Mouse (Mus musculus): ENCODE measurements around the gene Klk1b22. TPM values are rescaled to one million over a fixed set of nuclear protein-coding genes. Genes with fewer than 3 reads are reported as not detected.
"Not testable (repeated sequence)": the region's sequence is repeated elsewhere in the genome, so short reads cannot be mapped to it uniquely, and the experiment has no call there.

The Klk1b22 gene
- polyA plus RNA-seq (2012; rRNA removed) (not detected in 2 replicates), polyA plus RNA-seq (2014; fragmentation: Nextera tagmentation; extraction: Ambion mirVana) (not detected in 2 replicates)

DNA sequence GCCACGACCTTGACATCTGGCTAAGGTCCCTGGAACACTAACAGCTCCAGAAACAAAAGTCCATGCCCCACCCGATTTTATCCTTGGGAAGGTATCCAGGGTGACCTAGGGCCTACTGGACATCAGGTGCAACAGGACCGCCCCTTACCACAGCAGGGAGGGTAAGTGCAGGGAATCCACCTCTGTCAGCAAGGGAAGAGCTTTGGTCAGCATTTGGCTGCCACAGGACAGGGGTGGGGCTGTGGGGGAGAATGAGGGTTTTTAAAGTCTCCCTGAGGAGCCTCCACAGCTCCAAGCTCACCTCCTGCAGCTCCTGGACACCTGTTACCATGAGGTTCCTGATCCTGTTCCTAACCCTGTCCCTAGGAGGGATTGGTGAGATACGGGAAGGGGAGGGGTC is at the start of gene Klk1b22:
Gene Klk1b22, plus strand, starts transcription at position 301 of the 400 bp plus-strand sequence.
- no peak for TF ChIP-seq CTCF (IDR thresholded peaks at IDR 0.05; ENCODE audit: low read depth)
- TF ChIP-seq EP300 (IDR thresholded peaks at IDR 0.05; ENCODE audit: low read depth): no peak
- Histone ChIP-seq H3K4me1 (replicated peaks; ENCODE audit: control insufficient read depth in 2 of 2, insufficient read depth in 2 of 2, low read length in 1 of 2) (no peaks in the 10 kb centered on the region), H3K4me3 (ENCODE audit: insufficient read depth in 1 of 2, low read depth in 2 of 2, low read length in 2 of 2) (no peak within 1 kb of the TSS), H3K9me3 (ENCODE audit: control insufficient read depth, low read length) (no peaks in the 10 kb centered on the region), H3K36me3 (replicated peaks; ENCODE audit: control insufficient read depth, insufficient read depth, low read depth) (no peaks in the 10 kb centered on the region), H3K4me2 (ENCODE audit: low read depth) (no peak within 1 kb of the TSS), H3K9ac (replicated peaks) (no peak within 1 kb of the TSS), H3K27me3 (ENCODE audit: control insufficient read depth, insufficient read depth, low read length) (no peaks in the 10 kb centered on the region), H3K27ac (no peak within 1 kb of the TSS)
- 35% methylated on average over 4 of the region's 4 CpGs for WGBS (ENCODE audit: insufficient replicate concordance)
- DNase-seq (ENCODE audit: low read depth in 3 of 3, low spot score in 3 of 3): no peak
- ATAC-seq (ENCODE audit: insufficient read depth): no peak

DNA sequence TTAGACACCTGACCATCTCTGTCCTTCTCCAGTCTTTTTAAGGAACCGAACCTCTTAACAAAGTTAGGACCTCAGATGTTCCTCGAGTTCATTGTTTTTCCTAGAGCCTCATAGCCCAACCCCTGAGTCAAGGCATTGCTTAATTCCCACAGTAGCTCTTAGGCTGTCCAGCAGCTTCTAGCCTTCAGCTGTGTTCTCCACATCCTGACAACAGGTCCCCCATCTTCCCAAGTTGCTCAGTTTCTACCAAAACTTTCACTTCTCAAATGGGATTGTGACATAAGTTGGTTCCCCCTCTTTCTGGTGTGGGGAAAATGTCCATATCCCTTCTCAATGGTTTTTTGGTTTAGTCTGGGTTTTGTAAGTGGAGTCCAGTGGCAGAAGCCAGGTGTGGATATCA is 40.4 kb upstream of the Klk1b22 start:
- DNase-seq (ENCODE audit: low read depth in 3 of 3, low spot score in 3 of 3): no peak
- Histone ChIP-seq H3K9me3 (ENCODE audit: control insufficient read depth, low read length) (no peaks in the 10 kb centered on the region), H3K27me3 (ENCODE audit: control insufficient read depth, insufficient read depth, low read length) (no peaks in the 10 kb centered on the region), H3K4me1 (replicated peaks; ENCODE audit: control insufficient read depth in 2 of 2, insufficient read depth in 2 of 2, low read length in 1 of 2) (no peaks in the 10 kb centered on the region), H3K36me3 (replicated peaks; ENCODE audit: control insufficient read depth, insufficient read depth, low read depth) (no peaks in the 10 kb centered on the region), H3K27ac (no peak overlapping the region), H3K4me3 (ENCODE audit: insufficient read depth in 1 of 2, low read depth in 2 of 2, low read length in 2 of 2) (no peak overlapping the region), H3K4me2 (ENCODE audit: low read depth) (no peak overlapping the region), H3K9ac (replicated peaks) (no peak overlapping the region)
- WGBS (ENCODE audit: insufficient replicate concordance): 32% methylated on average over 2 of the region's 2 CpGs
- no peak for ATAC-seq (ENCODE audit: insufficient read depth)
- TF ChIP-seq CTCF (IDR thresholded peaks at IDR 0.05; ENCODE audit: low read depth): no peak
- no peak for TF ChIP-seq EP300 (IDR thresholded peaks at IDR 0.05; ENCODE audit: low read depth)

DNA sequence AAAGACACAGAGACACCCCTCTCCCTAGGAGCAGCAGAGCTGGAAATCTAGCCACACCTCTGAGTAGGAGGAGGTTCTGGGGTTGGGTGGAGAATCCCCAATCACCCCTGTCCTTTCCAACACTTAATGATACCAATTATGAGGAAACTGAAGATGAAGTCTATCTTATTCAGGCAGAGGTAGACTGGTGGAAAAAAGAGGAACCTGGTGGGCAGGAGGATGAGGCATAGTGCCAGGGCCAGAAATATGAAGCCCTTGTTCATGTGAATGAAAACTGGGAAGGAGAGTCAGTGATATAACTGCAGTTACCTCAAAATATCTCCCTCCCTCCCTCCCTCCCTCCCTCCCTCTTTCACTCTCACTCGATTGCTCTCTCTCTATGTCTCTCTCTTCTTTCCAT is 34.8 kb upstream of the Klk1b22 start:
- no peak overlapping the region for H3K9ac ChIP-seq (replicated peaks)
- WGBS (ENCODE audit: insufficient replicate concordance): 64% methylated on average over 1 of the region's 1 CpGs

DNA sequence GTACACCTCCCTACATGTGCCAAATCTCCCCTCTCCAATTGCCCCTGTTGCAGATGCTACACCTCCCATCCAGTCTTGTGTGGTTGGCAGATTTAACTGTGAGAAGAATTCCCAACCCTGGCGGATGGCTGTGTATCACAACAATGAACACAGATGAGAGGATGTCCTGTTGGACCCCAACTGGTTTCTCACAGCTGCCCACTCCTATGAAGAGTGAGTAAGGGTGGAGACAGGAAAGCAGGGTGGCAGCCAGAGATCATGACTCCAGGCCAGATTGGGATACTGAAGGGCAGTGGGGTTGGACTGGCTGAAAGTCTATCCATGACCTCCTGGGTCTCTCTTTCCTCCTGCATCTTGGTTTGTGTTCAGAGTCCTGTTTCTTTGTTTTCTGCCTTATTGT is 16.4 kb upstream of the Klk1b22 start:
- no peaks in the 10 kb centered on the region for H3K36me3 ChIP-seq (replicated peaks; ENCODE audit: control insufficient read depth, insufficient read depth, low read depth)
- TF ChIP-seq EP300 (IDR thresholded peaks at IDR 0.05; ENCODE audit: low read depth) (no peak), CTCF (IDR thresholded peaks at IDR 0.05; ENCODE audit: low read depth) (no peak)
- WGBS (ENCODE audit: insufficient replicate concordance): 53% methylated on average over 1 of the region's 1 CpGs

More for the DNA sequence above, 34.8 kb upstream of the Klk1b22 start:
- Histone ChIP-seq H3K4me2 (ENCODE audit: low read depth) (no peak overlapping the region), H3K4me1 (replicated peaks; ENCODE audit: control insufficient read depth in 2 of 2, insufficient read depth in 2 of 2, low read length in 1 of 2) (no peaks in the 10 kb centered on the region), H3K9me3 (ENCODE audit: control insufficient read depth, low read length) (no peaks in the 10 kb centered on the region), H3K27ac (no peak overlapping the region), H3K4me3 (ENCODE audit: insufficient read depth in 1 of 2, low read depth in 2 of 2, low read length in 2 of 2) (no peak overlapping the region), H3K36me3 (replicated peaks; ENCODE audit: control insufficient read depth, insufficient read depth, low read depth) (no peaks in the 10 kb centered on the region), H3K27me3 (ENCODE audit: control insufficient read depth, insufficient read depth, low read length) (no peaks in the 10 kb centered on the region)
- DNase-seq (ENCODE audit: low read depth in 3 of 3, low spot score in 3 of 3): no peak
- ATAC-seq (ENCODE audit: insufficient read depth): no peak
- TF ChIP-seq EP300 (IDR thresholded peaks at IDR 0.05; ENCODE audit: low read depth) (no peak), CTCF (IDR thresholded peaks at IDR 0.05; ENCODE audit: low read depth) (no peak)

DNA sequence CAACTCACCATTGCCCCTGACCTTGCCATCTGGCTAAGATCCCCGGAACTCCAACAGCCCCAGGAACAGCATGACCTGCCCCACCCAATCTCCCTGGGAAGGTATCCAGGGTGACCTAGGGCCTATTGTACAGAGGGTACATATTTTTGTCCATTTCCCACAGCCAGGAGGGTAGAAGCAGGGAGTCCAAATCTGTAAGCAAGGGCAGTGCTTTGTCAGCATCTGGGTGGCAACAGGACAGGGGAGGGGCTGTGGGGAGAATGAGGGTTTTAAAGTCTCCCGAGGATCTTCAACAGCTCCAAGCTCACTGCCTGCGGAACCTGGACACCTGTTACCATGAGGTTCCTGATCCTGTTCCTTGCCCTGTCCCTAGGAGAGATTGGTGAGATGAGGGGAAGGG is 10.4 kb upstream of the Klk1b22 start, which contains the start of gene Klk1b21:
Gene Klk1b21, plus strand, starts transcription at position 301 of the 400 bp plus-strand sequence.
- 68% methylated on average over 3 of the region's 3 CpGs for WGBS (ENCODE audit: insufficient replicate concordance)
- not testable (repeated sequence) for H3K27ac ChIP-seq; ATAC-seq (ENCODE audit: insufficient read depth); H3K4me2 ChIP-seq (ENCODE audit: low read depth); H3K27me3 ChIP-seq (ENCODE audit: control insufficient read depth, insufficient read depth, low read length); H3K9me3 ChIP-seq (ENCODE audit: control insufficient read depth, low read length); H3K4me3 ChIP-seq (ENCODE audit: insufficient read depth in 1 of 2, low read depth in 2 of 2, low read length in 2 of 2); H3K9ac ChIP-seq (replicated peaks); H3K36me3 ChIP-seq (replicated peaks; ENCODE audit: control insufficient read depth, insufficient read depth, low read depth); DNase-seq (ENCODE audit: low read depth in 3 of 3, low spot score in 3 of 3); H3K4me1 ChIP-seq (replicated peaks; ENCODE audit: control insufficient read depth in 2 of 2, insufficient read depth in 2 of 2, low read length in 1 of 2)

More for the DNA sequence above, 16.4 kb upstream of the Klk1b22 start:
- no peak overlapping the region for H3K27ac ChIP-seq
- H3K9ac ChIP-seq (replicated peaks): no peak overlapping the region
- DNase-seq (ENCODE audit: low read depth in 3 of 3, low spot score in 3 of 3) (no peak), ATAC-seq (ENCODE audit: insufficient read depth) (no peak)
- no peaks in the 10 kb centered on the region for H3K27me3 ChIP-seq (ENCODE audit: control insufficient read depth, insufficient read depth, low read length)
- no peaks in the 10 kb centered on the region for H3K4me1 ChIP-seq (replicated peaks; ENCODE audit: control insufficient read depth in 2 of 2, insufficient read depth in 2 of 2, low read length in 1 of 2)
- H3K4me2 ChIP-seq (ENCODE audit: low read depth): no peak overlapping the region
- H3K9me3 ChIP-seq (ENCODE audit: control insufficient read depth, low read length): no peaks in the 10 kb centered on the region
- no peak overlapping the region for H3K4me3 ChIP-seq (ENCODE audit: insufficient read depth in 1 of 2, low read depth in 2 of 2, low read length in 2 of 2)

Data from liver, embryonic 14.5 days (tissue).